Mouse (Mus musculus) heart, postnatal 36 days (tissue): Measurements from ENCODE around the gene Ajuba. TPM values are rescaled to one million over a fixed set of nuclear protein-coding genes. Genes with fewer than 3 reads are reported as not detected.
A peak's percentile ranks its signal among the peaks of the same experiment; 100 is the strongest.
"Not testable (repeated sequence)": the region's sequence is repeated elsewhere in the genome, so short reads cannot be mapped to it uniquely, and the experiment has no call there.

Experiments
- DNase-seq, 2 experiments: peaks; one replicate each; pipeline ENCODE4 v3.0.0; 2021 to 2022
- intact Hi-C: fragments of 180-260 bp; cut with DNase I; formaldehyde crosslinking; loops from one replicate; pipeline ENCODE4 v1.15.1; 2025
- total RNA-seq, 2 experiments: library from RNA; stranded (reverse); gene quantifications; 2 replicates each; pipeline ENCODE4 v1.2.3; 2021

Gene Ajuba
- total RNA-seq: 1 to 10 TPM; 6.1 to 6.4 TPM

DNA sequence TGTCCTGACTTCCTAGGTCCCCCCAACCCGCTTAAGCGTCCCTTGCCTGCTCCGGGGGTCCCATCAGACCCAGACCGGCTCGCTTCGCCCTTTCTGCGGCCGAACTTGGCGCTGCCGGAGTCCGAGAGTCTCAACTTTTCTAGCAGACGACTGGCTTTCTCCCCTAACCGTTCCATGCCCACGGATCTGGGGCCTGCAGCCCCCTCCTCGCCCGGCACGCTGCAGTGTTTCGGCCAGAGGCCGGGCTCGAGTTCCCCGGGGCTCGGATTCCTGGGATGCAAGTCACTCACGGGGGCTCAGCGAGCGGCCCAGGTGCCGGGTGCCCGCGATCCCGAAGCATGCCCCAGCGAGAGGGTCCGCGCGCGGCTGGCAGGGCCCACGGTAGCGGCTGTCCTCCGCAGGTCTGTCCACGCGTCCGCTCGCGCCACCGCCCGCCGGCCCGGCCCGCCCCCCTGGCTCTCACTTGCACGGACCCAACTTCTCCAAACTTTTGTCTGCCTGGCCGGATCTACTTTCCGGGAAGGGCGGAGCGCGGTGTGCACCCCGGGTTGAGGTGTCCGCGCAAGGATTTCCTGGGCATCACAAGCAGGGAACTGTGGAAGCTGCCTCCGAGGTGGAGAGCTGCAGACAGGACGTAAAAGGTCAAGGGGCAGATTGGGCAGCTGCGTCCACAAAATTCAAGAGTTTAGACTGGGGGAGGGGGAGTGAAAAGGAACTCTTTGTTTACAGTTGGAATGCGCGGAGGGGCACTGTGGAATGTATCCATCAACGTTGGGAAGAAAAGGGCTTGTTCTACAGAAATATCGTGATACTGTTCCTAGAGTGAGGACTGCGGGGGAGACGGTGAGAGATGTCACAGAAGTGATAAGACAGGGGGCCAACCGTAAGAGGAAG lies at the start of gene Ajuba:
Gene Ajuba, minus strand, starts transcription at position 470 of the 894 bp plus-strand sequence.
- intact Hi-C loops: loop anchor here (2.0 to 5.0 kb wide), 2 partner anchors 23 to 50 kb away; partner anchors contain the start of gene Haus4
- DNase-seq: peak; percentile 88 to 93

DNA sequence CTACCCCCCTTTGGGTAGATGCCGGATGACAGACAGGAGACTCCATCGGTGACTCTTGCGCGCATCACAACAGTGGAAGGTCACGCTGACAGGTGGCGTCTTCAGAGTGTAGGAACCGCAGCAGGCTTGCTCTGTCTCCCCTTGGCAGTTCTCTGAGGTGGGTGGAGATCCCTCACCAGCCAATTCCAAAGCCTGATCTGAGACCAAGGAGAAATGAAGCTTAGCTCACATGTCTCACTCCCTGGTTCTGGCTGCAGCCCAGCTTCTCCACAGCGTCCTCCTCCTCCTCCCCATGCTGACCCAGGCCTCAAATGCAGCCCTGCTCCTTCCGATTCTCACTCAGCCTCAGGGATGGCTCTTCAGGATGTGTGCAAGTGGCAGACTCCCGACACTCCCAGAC lies 47.6 kb upstream of the Ajuba start:
- DNase-seq: no peak
- intact Hi-C loops: no loop called here

DNA sequence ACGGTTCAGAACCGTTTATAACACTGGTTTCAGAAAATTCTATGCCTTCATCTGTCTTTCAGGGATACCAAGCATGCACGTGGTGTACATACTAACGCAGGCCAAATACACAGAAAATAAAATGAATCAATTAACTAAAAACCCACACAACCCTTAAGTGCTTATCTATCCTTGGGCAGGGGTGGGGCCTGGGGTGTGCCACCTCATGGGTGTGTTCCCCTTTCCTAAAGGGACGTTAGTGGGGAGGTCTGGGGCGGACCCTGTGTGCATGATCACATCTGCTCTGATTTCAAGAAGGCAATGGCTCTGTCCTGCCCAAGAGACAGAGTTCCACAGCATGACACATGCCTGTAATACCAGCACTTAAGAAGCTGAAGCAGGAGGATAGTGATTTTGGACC lies 46.0 kb upstream of the Ajuba start:
- intact Hi-C loops: no loop called here
- DNase-seq: no peak

DNA sequence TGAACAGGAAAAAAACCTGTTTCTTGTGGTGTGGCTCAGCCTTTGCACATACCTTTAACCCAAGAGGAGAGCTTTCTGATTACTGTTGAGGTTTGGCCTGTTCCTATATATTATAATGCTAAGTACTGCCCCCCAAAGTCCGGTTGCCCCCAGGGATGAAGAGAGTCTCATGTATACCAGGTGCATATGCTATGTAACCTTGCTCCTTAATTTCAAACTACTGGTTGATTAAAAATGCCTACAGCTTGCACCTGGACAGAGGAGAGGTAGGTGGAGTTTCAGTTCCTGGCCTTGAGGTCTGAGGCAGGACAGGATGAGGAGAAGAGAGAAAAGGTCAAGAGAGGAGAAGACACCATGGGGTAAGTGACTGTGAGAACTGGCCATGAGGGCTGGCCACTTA lies 43.8 kb upstream of the Ajuba start, which contains the start of gene Psmb11:
Gene Psmb11, plus strand, starts transcription at position 301 of the 400 bp plus-strand sequence.
- intact Hi-C loops: loop anchor here (2.0 kb wide), 1 partner anchor 18 kb away; no protein-coding TSS in a partner anchor
- no peak for DNase-seq

DNA sequence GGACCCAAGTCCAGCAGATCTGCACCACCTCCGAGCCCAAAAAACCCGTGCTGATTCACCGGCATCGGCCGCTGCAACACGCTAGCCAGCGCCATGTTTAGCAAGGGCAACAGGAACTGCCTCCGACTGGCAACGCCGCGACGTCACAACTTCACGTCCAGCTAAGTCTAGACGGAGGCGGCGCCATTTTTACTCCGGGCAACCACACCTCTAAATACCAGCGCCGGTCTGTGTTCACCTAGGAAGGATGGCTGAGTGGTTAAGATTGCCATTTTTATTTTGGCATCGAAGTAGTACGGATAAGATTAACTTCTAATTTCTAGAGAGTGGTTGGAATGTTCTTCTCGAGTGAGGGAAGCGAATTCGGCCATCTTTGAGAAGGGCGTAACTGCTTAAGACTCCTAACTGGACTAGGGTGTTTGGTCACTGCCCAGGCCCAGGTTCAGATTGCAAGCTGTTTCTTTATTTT lies 40.6 kb upstream of the Ajuba start, which contains the start of gene Psmb5:
Gene Psmb5, minus strand, starts transcription at position 126 of the 469 bp plus-strand sequence.
- DNase-seq: peak; percentile 87 to 93
- intact Hi-C loops: no loop called here

DNA sequence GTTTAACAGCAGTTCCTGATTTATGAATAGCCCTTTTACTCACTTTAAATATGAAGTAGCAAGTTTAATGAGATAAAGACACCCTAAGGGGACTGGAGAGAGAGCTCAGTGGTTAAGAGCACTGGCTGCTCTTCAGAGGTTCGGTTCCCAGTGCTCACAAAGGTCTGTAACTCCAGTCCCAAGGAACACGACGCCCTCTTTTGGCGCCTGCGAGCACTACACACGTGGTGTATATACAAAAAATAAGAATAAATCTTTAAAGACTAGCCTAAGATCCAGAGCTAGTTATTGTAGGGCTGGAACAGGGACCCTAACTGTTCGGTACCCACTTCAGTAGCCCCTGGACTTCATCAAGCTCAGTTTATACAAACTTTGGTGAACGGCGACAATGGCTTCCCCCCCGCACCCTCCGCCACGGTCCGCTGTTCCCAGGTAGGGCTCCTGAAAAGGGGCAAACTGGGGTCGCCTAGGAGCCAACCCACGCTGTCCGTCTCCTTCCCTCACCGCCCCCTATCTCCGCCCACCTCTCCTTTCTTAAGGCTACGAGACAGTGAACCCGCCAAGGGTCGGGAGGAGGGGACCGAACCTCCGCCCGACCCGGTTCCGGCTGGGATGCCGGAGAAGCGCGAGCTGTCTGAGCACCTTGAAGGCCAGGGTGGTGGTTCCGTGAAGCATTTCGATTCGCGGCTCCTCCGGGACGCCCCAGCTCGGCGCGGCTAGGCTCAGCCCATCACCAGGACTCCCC lies 40.0 kb upstream of the Ajuba start:
- no peak for DNase-seq
- intact Hi-C loops: no loop called here

DNA sequence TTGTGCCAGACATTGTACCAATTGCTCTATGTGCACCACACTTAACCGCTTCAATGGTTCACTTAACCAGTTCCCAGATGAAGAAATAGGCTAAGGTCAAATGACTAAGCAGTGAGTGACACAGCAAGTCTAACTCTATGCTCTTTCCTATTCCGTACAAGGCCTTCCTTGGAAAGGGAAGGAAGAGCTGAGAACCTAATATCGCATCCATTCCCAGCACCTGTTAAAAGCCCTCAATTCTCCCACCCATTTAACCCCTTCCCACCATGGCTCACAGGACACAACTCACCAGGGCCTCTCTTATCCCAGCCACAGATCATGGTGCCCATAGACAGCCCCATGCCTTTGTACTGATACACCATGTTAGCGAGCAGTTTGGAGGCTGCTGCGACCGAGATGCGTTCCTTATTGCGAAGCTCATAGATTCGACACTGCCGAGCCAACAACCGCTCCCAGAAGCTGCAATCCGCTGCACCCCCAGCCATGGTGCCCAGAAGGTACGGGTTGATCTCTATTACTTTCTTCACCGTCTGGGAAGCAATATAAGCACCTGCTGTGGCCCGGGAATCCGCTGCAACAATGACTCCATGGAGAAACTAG lies 39.0 kb upstream of the Ajuba start:
- intact Hi-C loops: no loop called here
- DNase-seq: no peak

DNA sequence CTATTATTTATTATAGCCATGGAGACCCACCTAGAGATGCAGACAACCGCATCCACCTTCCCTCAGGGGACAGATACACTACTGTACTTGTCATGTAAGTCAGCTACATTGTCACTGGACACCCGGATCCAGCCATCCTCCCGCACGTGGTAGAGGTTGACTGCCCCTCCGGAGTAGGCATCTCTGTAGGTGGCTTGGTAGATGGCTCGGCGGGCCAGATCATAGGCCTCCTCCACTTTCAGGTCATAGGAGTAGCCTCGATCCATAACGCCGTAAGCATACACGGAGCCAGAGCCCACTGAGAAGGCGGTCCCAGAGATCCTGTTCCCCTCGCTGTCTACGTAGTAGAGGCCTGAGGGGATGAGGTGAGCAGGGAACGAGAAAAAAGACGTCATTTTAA lies 36.8 kb upstream of the Ajuba start:
- intact Hi-C loops, DNase-seq: not testable (repeated sequence)

DNA sequence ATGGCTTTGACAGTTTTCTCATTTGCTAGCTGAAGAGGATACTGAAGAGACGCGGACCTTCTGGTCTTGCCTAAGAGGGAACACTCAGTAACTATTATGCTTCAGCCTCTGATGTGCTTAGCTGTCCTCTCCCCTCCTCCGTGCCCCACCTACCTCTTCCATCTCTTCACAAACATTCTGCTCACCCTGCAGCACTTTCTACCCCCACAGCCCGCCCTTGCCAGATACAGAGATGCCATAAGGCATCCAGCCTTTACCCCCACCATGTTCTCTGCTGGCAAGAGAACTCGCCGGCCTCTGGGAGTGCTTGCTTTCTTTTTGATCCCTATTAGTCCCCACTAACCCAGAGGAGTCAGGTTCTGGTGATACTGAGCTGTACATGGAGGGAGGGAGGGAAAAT lies 33.3 kb upstream of the Ajuba start:
- no peak for DNase-seq

DNA sequence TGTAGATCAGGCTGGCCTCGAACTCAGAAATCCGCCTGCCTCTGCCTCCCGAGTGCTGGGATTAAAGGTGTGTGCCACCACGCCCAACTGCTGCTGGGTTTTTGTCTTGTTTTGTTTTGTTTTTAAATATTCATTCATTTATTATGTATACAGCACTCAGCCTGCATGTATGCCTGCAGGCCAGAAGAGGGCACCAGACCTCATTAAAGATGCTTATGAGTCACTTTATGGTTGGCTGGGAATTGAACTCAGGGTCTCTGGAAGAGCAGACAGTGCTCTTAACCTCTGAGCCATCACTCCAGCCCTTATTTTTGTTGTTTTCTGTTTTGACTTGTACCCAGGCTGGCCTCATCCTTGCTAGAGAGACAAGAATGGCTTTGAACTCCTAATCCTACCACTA lies 32.6 kb upstream of the Ajuba start:
- DNase-seq: no peak
- intact Hi-C loops: no loop called here

More for the DNA sequence above, 33.3 kb upstream of the Ajuba start:
- intact Hi-C loops: no loop called here

DNA sequence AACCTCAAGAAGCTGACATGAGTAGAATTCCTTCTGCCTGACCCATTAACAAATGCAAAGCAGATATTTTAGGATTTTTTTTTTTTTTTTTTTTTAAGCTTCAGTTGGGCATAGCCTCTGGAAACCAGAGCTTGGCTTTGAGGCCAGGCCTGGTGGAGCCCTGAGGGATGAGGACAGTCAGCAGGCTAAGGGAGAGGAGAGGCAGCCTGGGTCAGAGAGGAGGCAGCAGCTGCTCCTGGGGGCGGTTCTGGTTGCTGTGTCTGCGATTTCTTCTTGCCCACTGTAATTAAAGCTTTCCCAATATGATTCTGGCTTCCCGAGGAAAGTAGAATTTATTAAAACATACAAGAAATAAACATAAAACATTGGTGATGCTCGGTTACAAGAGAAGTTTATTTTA lies 31.9 kb upstream of the Ajuba start:
- intact Hi-C loops: no loop called here
- DNase-seq: no peak

DNA sequence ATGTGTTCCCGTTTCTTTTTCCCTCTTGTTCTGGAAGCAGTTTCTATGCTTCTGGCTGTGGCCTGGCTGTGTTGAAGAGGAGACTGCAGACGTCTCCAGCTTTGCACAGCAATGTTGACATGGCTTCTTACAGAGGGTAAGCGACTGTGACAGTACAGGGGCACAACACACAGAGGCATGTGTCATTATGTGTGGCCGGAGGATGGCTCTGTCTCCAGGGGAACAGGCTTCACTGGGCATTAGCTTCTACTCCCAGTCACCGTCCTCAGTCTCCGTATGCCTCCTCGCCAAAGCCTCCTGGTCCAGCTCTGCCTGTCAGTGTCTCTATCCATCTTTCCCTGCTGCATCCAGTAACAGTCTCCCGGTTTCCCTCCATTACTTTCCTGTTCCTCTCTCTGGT lies 29.9 kb upstream of the Ajuba start:
- no peak for DNase-seq
- intact Hi-C loops: no loop called here

DNA sequence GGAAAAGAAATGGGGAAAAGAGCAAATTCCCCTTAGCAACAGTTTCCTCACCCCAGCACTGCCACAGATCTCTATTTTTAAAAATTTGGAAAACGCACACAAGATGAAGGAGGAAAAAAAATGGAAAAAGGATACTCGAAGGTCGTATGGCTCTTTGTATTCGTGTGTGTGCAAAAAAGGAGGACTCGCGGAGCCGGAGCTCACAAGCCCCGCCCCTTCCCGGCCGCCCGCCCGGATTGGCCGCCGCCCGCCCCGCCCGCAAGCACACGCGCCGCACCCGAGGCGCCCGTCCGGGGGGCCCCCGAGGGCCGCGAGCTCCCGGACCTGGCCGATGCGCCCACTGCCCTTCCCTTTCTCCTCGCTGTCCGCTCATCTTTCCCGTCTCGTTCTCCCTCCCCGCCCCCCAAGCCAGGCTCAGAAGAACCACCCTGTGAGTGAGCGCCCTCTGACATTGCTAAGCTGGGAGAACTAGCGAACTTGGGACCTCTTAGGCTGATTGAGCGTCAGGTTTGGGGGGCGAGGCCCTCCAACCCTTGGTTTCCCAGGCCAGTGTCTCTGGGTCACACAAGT lies 28.5 kb upstream of the Ajuba start, which contains the start of gene 4931414P19Rik:
Gene 4931414P19Rik, minus strand, starts transcription at position 242 of the 570 bp plus-strand sequence.
- intact Hi-C loops: no loop called here

DNA sequence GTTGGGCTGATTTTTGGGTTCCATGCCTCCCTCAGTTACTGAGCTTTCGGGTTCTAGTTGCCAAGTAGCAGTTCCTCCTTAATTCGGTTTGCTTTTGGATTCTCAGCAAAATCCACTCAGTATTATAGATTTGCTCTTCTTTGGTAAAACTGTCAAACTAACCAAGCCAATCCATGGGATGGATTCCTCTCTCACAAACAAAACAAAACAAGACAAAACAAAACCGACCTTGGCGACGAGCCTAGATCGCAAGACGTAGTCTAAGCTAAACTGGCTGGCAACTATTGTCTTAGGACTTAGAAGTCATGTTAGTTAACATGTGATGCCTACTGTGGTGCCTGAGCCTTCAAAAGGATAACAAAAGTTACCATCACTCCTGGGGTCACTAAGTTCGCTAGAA lies 26.3 kb upstream of the Ajuba start:
- DNase-seq: no peak
- intact Hi-C loops: loop anchor here (5.0 kb wide), 1 partner anchor 86 kb away; the partner anchor contains the start of gene Prmt5

More for the DNA sequence above, 28.5 kb upstream of the Ajuba start, which contains the start of gene 4931414P19Rik:
- DNase-seq: peak; percentile 83

DNA sequence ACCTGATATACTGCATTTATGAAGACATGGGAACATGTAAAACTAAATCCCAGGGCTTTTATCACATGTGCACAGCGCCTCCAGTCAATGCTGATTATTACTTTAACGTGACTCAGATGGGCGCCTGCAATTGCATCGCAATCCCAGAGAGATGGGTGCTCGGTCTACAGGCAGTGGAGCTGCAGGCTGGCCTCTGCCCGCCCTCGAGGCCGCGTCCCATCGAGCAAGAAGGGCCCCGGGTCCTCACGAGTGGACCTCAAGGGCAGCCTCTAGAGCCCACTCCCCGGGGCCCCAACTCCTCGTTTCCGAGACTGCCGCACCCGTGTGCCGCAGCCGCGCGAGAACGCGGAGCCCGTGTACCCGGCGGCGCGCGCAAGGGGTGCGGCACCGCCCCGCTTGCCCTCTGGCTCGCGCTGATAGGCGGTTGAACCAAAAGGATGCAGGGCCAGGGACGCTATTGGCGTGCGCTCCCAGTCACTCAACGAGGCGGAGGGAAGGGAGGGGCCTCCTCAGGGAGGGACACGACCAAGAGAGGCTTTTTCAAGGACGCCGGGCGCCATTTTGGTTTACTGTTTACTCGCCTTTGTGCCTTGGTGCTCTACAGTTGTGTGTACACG lies 25.8 kb upstream of the Ajuba start:
- intact Hi-C loops: loop anchor here (5.0 kb wide), 1 partner anchor 86 kb away; the partner anchor contains the start of gene Prmt5
- DNase-seq: peak; percentile 93

DNA sequence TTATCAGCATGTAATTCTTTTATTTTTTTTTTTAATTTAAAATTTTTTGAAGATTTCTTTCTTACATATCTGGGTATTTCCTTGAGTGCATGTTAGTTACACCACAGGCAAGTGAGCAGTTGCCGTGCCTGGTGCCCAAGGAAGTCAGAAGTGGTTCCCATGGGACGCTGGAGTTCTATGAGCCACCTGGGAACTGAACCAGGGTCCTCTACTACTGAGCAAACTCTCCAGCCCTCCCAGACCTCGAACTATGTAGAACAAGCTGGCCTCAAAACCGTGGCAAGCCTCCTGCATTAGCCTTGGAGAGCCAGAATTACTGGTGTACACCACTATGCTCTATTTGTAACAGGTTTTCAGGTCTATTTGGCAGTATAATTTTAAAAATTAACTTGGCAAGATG lies 25.3 kb upstream of the Ajuba start:
- DNase-seq: no peak
- intact Hi-C loops: loop anchor here (5.0 kb wide), 1 partner anchor 85 kb away; the partner anchor contains the start of gene Prmt5

DNA sequence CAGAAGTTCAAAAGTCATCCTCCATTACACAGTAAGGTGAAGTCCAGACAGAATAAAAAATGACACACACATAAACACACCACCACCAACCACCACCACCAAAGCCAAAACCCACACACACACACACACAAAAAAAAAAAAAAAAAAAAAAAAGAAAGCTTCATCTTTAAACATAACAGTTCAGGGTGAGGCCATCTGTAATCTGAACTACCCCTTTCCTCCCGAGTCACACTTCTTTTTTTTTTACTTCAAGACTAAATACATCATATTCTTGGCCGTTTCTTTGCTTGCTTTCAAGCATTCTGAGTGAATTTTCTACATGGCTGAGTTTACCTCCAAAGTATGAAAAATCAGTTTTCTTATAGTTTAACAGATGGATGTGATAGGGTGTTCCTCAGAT lies 24.2 kb upstream of the Ajuba start:
- intact Hi-C loops: loop anchor here (5.0 kb wide), 1 partner anchor 84 kb away; the partner anchor contains the start of gene Prmt5

DNA sequence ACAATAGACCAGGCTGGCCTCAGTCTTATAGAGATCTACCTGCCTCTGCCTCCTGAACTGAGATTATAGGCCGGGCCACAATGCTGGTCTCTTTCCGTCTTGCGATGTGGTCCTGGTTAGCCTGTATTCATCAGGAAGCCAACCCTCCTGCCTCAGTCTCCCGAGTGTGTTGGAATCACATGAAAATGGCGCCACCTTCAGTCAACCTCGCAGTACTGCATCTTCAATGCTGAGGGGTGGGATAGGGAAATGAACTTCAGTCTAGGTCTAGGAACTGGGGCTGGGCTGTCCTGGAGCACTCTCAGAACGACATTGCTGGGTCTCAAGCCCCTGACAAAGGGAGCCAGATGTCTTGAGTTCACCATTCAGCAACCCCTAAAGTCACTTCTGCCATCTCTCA lies 19.7 kb upstream of the Ajuba start:
- DNase-seq: no peak
- intact Hi-C loops: no loop called here

More for the DNA sequence above, 24.2 kb upstream of the Ajuba start:
- DNase-seq: no peak

DNA sequence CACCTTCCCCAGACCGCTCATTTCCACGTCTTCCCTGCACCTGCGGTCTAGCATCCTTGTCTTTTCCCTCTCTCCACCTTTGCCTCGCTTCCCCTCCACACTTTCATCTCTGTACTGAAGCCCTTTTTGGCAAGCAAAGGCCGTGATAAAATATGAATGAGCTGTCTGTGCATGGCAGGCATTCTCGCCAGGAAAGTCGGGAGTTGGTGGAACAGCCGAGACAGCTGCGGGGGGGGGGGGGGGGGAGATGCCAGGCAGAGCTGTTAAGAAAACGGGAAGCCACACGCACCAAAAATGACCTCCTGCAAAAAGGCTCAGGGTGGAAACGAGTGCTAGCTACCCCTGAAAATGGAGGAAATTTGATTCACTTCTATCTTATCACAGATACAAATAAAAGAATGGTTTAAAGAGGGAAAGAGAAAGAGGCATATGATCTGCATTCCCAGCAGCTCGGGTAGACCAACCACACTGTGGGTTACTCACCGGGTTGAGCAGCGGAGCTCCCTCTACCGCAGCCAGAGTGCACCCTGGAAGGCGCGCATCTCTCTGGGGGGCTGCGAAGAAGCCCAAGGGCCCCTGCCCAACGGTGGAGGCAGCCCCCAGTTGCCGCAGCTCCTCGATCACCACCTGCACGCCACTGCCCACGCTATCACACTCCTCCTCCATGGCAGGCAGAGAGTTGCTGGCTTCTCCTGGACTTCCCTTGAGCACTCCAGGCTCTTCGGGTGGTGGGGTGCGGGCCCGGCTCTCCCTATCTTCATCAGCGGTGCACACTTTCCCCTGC lies 17.5 kb upstream of the Ajuba start:
- intact Hi-C loops: no loop called here
- DNase-seq: no peak
